Mouse (Mus musculus): Measurements from ENCODE around the gene Stat5a.

- TF ChIP-seq POLR2A (IDR thresholded peaks at IDR 0.05; ENCODE audit: insufficient read depth, low read length) (no peak), CTCF (IDR thresholded peaks at IDR 0.05; ENCODE audit: low read depth, low read length) (no peak), EP300 (IDR thresholded peaks at IDR 0.05; ENCODE audit: insufficient read depth, low read depth, low read length) (no peak)
These were observed 41.8 kb upstream of the Stat5a start for GRCm38 (mm10) chr11:100817311-100817710.

Data from ES-Bruce4 (cell line).